Mouse (Mus musculus) spleen, adult 2 months (tissue): ENCODE data around the gene Syndig1. TPM values are rescaled to one million over a fixed set of nuclear protein-coding genes. Genes with fewer than 3 reads are reported as not detected.

Experiments used
- DNase-seq, 2 experiments: peaks; one replicate each; pipeline versions ENCODE4 v3.0.0 to v3.0.0-alpha.2; 2012 to 2021; ENCODE audit warnings: low spot score in 2 of 2, low read depth in 1 of 2
- H3K27ac ChIP-seq: fragments of 200-500 bp; 2 replicates; pipeline ENCODE4 v1.5.1; 2012; ENCODE audit warnings: low read length, inconsistent platforms; ENCODE audit not compliant: insufficient read depth
- H3K27me3 ChIP-seq: fragments of 200-500 bp; 2 replicates; pipeline ENCODE4 v1.6.1; 2012; ENCODE audit warnings: mild to moderate bottlenecking, moderate library complexity, low read length, inconsistent platforms; ENCODE audit not compliant: control insufficient read depth, insufficient read depth
- H3K36me3 ChIP-seq: fragments of 200-500 bp; 2 replicates; pipeline ENCODE4 v1.6.1; 2012; ENCODE audit warnings: mild to moderate bottlenecking, low read length, inconsistent platforms; ENCODE audit not compliant: control insufficient read depth, insufficient read depth
- H3K4me1 ChIP-seq: fragments of 200-500 bp; 2 replicates; pipeline ENCODE4 v1.6.1; 2011; ENCODE audit warnings: inconsistent platforms; ENCODE audit not compliant: control insufficient read depth, insufficient read depth, insufficient read length
- H3K4me3 ChIP-seq: fragments of 200-500 bp; 2 replicates; pipeline ENCODE4 v1.5.1; 2011; ENCODE audit warnings: mild to moderate bottlenecking, inconsistent platforms; ENCODE audit not compliant: insufficient read depth, insufficient read length; ENCODE audit errors: extremely low read depth
- CTCF ChIP-seq: fragments of 200-500 bp; IDR thresholded peaks from 2 replicates; pipeline ENCODE4 v1.5.1; 2011; ENCODE audit warnings: mild to moderate bottlenecking, inconsistent platforms; ENCODE audit not compliant: insufficient read depth, insufficient read length, insufficient replicate concordance; ENCODE audit errors: extremely low read depth
- POLR2A ChIP-seq: fragments of 200-500 bp; IDR thresholded peaks from 2 replicates; pipeline ENCODE4 v1.6.1; 2011; ENCODE audit warnings: low read depth, low read length, inconsistent platforms
- WGBS: fragments of 180-500 bp; shearing (Covaris S2); methylation state at CpG from one replicate; pipeline ENCODE4 v1.1.7; 2018; 5-methylcytosine and 5-hydroxymethylcytosine counted together
- polyA plus RNA-seq: library from polyadenylated mRNA; depleted of rRNA; stranded (reverse); fragments of >200 nt; gene quantifications from 2 replicates; pipeline ENCODE4 v1.2.3, GENCODE M21; 2012

The Syndig1 gene
- polyA plus RNA-seq, 1 experiment, result not detected

DNA sequence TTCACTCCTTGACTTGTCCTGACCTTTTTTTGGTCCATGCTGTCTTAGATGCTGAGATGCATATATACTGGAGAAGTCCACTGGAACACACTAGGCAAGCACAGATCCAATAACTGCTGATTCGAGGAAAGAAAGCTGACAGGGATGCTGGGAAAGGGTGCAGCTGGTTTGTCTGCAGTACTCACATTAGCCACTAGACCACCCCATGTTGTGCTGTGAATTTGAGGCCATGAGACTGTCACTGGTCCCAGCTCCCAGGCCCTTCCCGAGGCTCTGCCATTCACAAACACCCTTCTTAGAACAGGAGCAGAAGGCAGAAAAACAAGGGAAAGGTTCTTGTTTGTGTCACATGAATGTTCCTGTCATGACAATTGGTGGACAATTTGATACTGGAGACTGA, 8.8 kb upstream of the Syndig1 start:
- TF ChIP-seq POLR2A, result no peak
- no peak for TF ChIP-seq CTCF
- H3K36me3 ChIP-seq, result no peaks in the 10 kb centered on the region
- H3K27ac ChIP-seq, result no peak overlapping the region
- H3K4me1 ChIP-seq, result no peaks in the 10 kb centered on the region
- WGBS, result 43% methylated on average over 2 of the region's 2 CpGs
- H3K4me3 ChIP-seq, result no peak overlapping the region
- no peaks in the 10 kb centered on the region for H3K27me3 ChIP-seq
- no peak for DNase-seq

DNA sequence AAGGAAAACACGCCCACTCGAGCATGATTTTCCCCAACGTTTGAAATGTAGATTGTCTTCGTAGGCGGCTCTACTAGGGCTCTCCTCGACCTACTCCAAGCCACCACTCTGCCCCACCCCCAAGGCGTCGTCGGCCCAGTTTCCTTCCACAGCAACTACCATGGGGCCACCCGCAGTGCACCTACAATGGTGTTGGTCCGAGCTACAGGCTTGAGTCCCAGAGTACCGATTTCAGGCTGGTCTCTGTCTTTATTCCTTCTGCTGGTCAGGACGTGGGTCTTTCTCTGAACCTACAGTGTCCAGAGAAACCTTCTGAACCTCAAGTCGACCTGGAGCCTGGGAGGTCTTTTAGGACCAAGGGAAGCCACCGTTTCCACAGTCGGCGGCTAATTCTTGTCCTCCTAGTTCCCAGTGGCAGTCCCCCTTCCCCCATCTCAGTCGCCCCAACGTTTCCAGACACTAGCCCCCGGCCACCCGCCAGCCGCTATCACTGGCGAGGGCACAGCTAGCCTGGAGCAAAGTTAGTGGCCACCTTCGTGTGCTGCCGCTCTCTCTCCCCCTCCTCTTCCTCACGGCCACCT, 1.0 kb downstream of the Syndig1 start:
- no peak overlapping the region for H3K4me3 ChIP-seq
- TF ChIP-seq CTCF, result no peak
- no peak for TF ChIP-seq POLR2A
- 5% methylated on average over 26 of the region's 26 CpGs for WGBS
- DNase-seq, result no peak
- no peak overlapping the region for H3K27ac ChIP-seq
- H3K36me3 ChIP-seq, result no peaks in the 10 kb centered on the region
- H3K4me1 ChIP-seq, result no peaks in the 10 kb centered on the region
- peaks cover 5% of the 10 kb centered on the region; the same call in 1 of the 2 replicates for H3K27me3 ChIP-seq

DNA sequence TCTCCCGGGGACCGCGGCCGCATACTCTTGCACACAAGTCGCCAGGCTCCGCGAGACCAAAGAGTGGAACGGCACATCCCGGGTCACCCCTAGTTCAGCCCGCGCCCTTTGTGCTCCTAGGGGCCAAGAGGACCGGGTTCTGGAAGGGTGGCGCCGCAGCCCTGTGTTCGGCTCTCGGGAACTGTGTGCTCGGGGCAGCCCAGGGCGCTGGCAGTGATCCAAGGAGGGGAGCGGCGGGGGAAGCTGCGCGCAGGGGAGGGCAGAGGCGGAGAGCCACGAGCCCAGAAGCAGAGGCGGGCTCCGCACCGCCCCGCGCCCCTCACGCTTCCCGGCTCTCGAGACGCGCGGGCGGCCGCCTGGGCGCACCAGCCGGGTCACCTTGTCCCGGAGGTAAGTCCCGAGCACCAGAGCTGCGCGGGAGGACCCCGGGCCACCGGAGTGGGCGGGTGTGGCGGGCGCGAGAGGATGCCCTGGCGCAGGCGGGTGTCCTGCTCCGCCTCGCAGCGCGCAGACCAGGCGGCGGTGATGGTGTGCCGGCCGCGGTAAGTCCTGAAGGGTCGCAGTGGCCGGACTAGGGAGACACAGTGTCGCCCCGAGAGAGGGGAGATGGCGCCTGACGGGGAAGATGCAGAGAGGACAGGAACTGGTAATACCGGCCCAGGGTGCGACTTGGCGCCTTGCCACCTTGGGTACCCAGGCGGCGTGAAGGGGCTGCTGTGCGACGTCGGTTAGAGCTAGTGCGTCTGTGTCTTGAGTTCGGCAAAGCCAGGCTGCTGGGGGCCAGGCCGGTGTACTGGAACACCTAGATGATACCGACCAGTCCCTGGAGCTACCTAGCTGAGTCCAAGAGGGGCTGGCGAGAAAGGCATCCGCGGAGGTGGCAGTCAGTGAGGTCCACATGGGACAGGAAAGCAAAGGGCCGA, 1.8 kb downstream of the Syndig1 start, which contains the start of gene C530025M09Rik:
Gene C530025M09Rik, minus strand, starts transcription at position 678 of the 923 bp plus-strand sequence.
- H3K27me3 ChIP-seq, result peaks cover 5% of the 10 kb centered on the region; the same call in 1 of the 2 replicates
- no peak for DNase-seq
- no peak within 1 kb of the TSS for H3K27ac ChIP-seq
- WGBS, result 5% methylated on average over 79 of the region's 82 CpGs
- TF ChIP-seq CTCF, result no peak
- TF ChIP-seq POLR2A, result no peak
- H3K4me3 ChIP-seq, result no peak within 1 kb of the TSS
- no peaks in the 10 kb centered on the region for H3K4me1 ChIP-seq
- H3K36me3 ChIP-seq, result no peaks in the 10 kb centered on the region

DNA sequence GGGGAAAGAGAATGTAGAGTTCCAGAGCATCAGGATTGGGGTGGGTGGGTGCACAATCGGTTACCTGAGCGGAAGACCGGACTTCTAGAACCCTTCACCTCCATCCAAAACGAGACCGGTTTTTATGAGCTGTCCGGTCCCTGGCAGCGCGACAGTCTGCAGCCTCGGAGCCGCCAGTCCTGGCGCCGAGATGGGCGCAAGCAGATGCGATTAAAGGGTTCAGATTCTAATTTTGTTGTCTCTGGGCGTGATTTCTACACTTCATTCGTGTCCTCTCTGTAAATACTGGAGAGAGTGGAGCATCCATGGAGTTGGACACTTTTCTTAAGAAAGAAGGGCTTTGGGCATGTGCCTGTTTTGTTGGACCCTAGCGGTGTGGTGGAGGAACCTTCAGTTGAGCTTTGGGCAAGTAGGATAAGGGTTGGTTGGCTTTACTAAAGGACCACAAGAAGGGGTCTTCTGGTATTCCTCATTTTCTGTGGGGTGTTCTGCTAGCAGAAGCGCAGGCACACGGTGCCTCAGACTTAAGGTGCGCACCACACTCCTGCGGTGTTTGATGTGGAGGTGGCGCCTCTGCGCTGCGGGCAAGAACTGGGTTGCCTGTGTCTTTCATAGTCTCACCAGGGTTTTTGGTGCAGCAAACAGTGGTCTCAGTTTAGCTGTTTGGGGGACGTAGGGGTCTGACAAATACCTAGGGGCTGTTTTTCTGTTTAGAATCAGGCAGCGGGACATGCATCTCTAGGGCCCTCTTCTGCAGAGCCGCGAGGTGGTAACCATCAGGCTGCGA, 2.6 kb downstream of the Syndig1 start:
- Histone ChIP-seq H3K4me3 (no peak overlapping the region), H3K27me3 (peaks cover 5% of the 10 kb centered on the region; the same call in 1 of the 2 replicates), H3K27ac (no peak overlapping the region), H3K4me1 (no peaks in the 10 kb centered on the region), H3K36me3 (no peaks in the 10 kb centered on the region)
- no peak for TF ChIP-seq POLR2A
- no peak for TF ChIP-seq CTCF
- 6% methylated on average over 29 of the region's 29 CpGs for WGBS
- DNase-seq, result no peak

DNA sequence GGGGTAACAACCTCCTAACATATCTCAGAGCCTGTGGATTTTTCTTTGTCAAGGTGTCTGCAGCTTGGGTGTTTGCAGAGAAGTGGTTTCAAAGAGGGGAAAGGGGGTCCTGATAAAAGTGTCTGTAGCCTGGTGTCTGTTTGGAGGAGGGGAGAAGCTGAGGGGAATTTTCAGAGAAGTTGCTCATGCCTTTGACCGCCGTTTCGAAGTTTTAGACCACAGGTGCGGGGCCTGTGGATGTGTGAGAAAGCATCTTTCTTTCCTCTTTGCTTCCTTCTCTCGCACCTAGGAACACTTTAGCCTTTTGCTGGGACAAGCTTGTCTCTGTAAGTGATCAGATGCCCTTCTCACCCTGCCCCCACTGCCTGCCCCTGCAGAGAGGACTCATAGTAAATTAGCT, 3.3 kb downstream of the Syndig1 start:
- H3K4me1 ChIP-seq, result no peaks in the 10 kb centered on the region
- DNase-seq, result no peak
- 17% methylated on average over 5 of the region's 5 CpGs for WGBS
- no peak overlapping the region for H3K27ac ChIP-seq
- no peaks in the 10 kb centered on the region for H3K36me3 ChIP-seq
- peaks cover 5% of the 10 kb centered on the region; the same call in 1 of the 2 replicates for H3K27me3 ChIP-seq
- TF ChIP-seq POLR2A (no peak), CTCF (no peak)
- H3K4me3 ChIP-seq, result no peak overlapping the region

DNA sequence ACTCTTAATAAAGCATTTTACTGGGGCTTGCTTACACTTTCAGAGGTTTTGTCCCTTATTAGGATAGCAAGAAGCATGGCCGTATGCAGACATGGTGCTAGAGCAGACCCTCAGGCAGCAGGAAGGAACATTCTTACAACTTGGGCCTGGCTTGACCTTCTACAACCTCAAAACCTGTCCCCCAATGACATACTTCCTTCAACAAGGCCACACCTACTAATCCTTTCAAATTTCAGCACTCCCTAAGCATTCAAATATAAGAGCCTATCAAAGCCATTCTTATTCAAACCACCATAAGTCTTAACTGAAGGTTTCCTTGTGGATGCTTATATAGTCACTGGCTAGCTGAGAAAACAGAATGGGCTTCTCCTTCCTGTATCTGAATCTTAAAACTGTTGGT, 6.1 kb downstream of the Syndig1 start:
- Histone ChIP-seq H3K4me3 (no peak overlapping the region), H3K36me3 (no peaks in the 10 kb centered on the region), H3K4me1 (no peaks in the 10 kb centered on the region), H3K27me3 (peaks cover 5% of the 10 kb centered on the region; the same call in 1 of the 2 replicates), H3K27ac (no peak overlapping the region)
- DNase-seq, result no peak
- TF ChIP-seq POLR2A (no peak), CTCF (no peak)
- WGBS, result 78% methylated on average over 1 of the region's 1 CpGs
